Mouse (Mus musculus) cerebellum, postnatal 36 days (tissue): ENCODE data around the gene Nt5c3b.

Experiments used
- DNase-seq, 2 experiments: peaks; one replicate each; pipeline ENCODE4 v3.0.0; 2021 to 2022; ENCODE audit warnings: mixed read lengths in 2 of 2

Nt5c3b gene

GRCm38 (mm10) chr11:100441797-100442196 is at the start of gene Nt5c3b, which contains the start of gene Klhl10:
Nt5c3b (minus strand) TSS chr11:100441808.
Klhl10 (plus strand) TSS chr11:100441917.
- no peak for DNase-seq

- no peak for DNase-seq
These were observed 49.3 kb upstream of the Nt5c3b start for GRCm38 (mm10) chr11:100490951-100491350.

GRCm38 (mm10) chr11:100485801-100486538 is 44.4 kb upstream of the Nt5c3b start:
- DNase-seq = peak; percentile 41 to 59

GRCm38 (mm10) chr11:100484461-100484860 is 42.9 kb upstream of the Nt5c3b start:
- no peak for DNase-seq

GRCm38 (mm10) chr11:100479152-100479551 is 37.5 kb upstream of the Nt5c3b start:
- no peak for DNase-seq

- no peak for DNase-seq
These were observed 34.7 kb upstream of the Nt5c3b start for GRCm38 (mm10) chr11:100476281-100476680.

- DNase-seq = no peak
These were observed 31.3 kb upstream of the Nt5c3b start for GRCm38 (mm10) chr11:100472935-100473295.

GRCm38 (mm10) chr11:100472197-100472934 is 30.8 kb upstream of the Nt5c3b start, which contains the start of gene Klhl11:
Klhl11 (minus strand) TSS chr11:100472741.
- DNase-seq = peak; percentile 91 to 92

GRCm38 (mm10) chr11:100471352-100472196 is 30.0 kb upstream of the Nt5c3b start:
- DNase-seq = peak in 1 of 2 experiments; percentile 19

GRCm38 (mm10) chr11:100465833-100466232 is 24.2 kb upstream of the Nt5c3b start:
- no peak for DNase-seq

GRCm38 (mm10) chr11:100465229-100465792 is 23.7 kb upstream of the Nt5c3b start:
- no peak for DNase-seq

GRCm38 (mm10) chr11:100462699-100463098 is 21.1 kb upstream of the Nt5c3b start:
- no peak for DNase-seq

GRCm38 (mm10) chr11:100457711-100458110 is 16.1 kb upstream of the Nt5c3b start:
- DNase-seq = no peak

- no peak for DNase-seq
These were observed 15.6 kb upstream of the Nt5c3b start for GRCm38 (mm10) chr11:100457247-100457646.

- no peak for DNase-seq
These were observed 1.0 kb upstream of the Nt5c3b start for GRCm38 (mm10) chr11:100442625-100443024.

GRCm38 (mm10) chr11:100440691-100441522 is 701 bp downstream of the Nt5c3b start:
- DNase-seq = peak; percentile 83 to 87

GRCm38 (mm10) chr11:100437901-100438300 is 3.7 kb downstream of the Nt5c3b start:
- no peak for DNase-seq

GRCm38 (mm10) chr11:100435678-100436246 is 5.8 kb downstream of the Nt5c3b start:
- no peak for DNase-seq

GRCm38 (mm10) chr11:100432002-100432401 is 9.6 kb downstream of the Nt5c3b start:
- DNase-seq = no peak

- peak in 1 of 2 experiments; percentile 34 for DNase-seq
These were observed 11.6 kb downstream of the Nt5c3b start for GRCm38 (mm10) chr11:100430052-100430451.

GRCm38 (mm10) chr11:100428612-100429199 is 12.9 kb downstream of the Nt5c3b start:
- DNase-seq = peak in 1 of 2 experiments; percentile 23
